Mouse (Mus musculus): Measurements from ENCODE around the gene Abl1. TPM values are rescaled to one million over a fixed set of nuclear protein-coding genes. Genes with fewer than 3 reads are reported as not detected.

Abl1 gene
- total RNA-seq, 2 experiments from 2014 or later: 45.4 to 49.3 TPM

Other genes starting within 250 kb of the Abl1 start
- gene Ass1, start 218.2 kb upstream of the Abl1 start, total RNA-seq (2021): 10 to 100 TPM in 1 of 2 experiments, 1 to 10 TPM in 1; 9.8 to 10.0 TPM
- gene Fubp3, start 115.7 kb upstream of the Abl1 start, total RNA-seq (2021): 10 to 100 TPM; 49.8 to 50.3 TPM
- under 1 TPM; 0.19 to 0.46 TPM for gene Prdm12, start 48.3 kb upstream of the Abl1 start, total RNA-seq (2021)
- 10 to 100 TPM; 17.9 TPM for gene Exosc2, start 17.7 kb upstream of the Abl1 start, total RNA-seq (2021)
- gene Qrfp, start 122.2 kb downstream of the Abl1 start, total RNA-seq (2021): not detected
- gene Fibcd1, start 157.6 kb downstream of the Abl1 start, total RNA-seq (2021): 100 to 1,000 TPM; 111 to 117 TPM
- 10 to 100 TPM; 10.9 to 11.9 TPM for gene Lamc3, start 198.9 kb downstream of the Abl1 start, total RNA-seq (2021)